Mouse (Mus musculus) adrenal gland, adult 2 months (tissue): Measurements from ENCODE around the gene Fbxo28. TPM values are rescaled to one million over a fixed set of nuclear protein-coding genes. Genes with fewer than 3 reads are reported as not detected.
"Not testable (repeated sequence)": the region's sequence is repeated elsewhere in the genome, so short reads cannot be mapped to it uniquely, and the experiment has no call there.

Source experiments
- DNase-seq: peaks from one replicate; pipeline ENCODE4 v3.0.0; 2021
- polyA plus RNA-seq: library from polyadenylated mRNA; depleted of rRNA; stranded (reverse); fragments of >200 nt; gene quantifications from 2 replicates; pipeline ENCODE4 v1.2.3, GENCODE M21; 2012
- total RNA-seq, 2 experiments: library from RNA; stranded (reverse); gene quantifications; 2 replicates each; pipeline ENCODE4 v1.2.3; 2021

The Fbxo28 gene
- total and polyA plus RNA-seq, 3 experiments: 5.4 to 51.9 (median 32.3) TPM

GRCm38 (mm10) chr1:182341993-182342392, 564 bp upstream of the Fbxo28 start:
- DNase-seq: no peak

- DNase-seq: no peak
Measured at GRCm38 (mm10) chr1:182340281-182340680, 1.1 kb downstream of the Fbxo28 start.

- DNase-seq: no peak
Measured at GRCm38 (mm10) chr1:182338961-182339565, 2.4 kb downstream of the Fbxo28 start.

GRCm38 (mm10) chr1:182333766-182334437, 7.5 kb downstream of the Fbxo28 start:
- peak; percentile 31 for DNase-seq

- DNase-seq: no peak
Measured at GRCm38 (mm10) chr1:182332090-182333034, 9.1 kb downstream of the Fbxo28 start.

- no peak for DNase-seq
Measured at GRCm38 (mm10) chr1:182325919-182326318, 15.5 kb downstream of the Fbxo28 start.

GRCm38 (mm10) chr1:182324552-182324951, 16.9 kb downstream of the Fbxo28 start:
- DNase-seq: no peak

GRCm38 (mm10) chr1:182323139-182323538, 18.3 kb downstream of the Fbxo28 start:
- DNase-seq: no peak

GRCm38 (mm10) chr1:182314201-182314600, 27.2 kb downstream of the Fbxo28 start:
- no peak for DNase-seq

GRCm38 (mm10) chr1:182313181-182313580, 28.2 kb downstream of the Fbxo28 start:
- DNase-seq: no peak

GRCm38 (mm10) chr1:182311376-182311775, 30.1 kb downstream of the Fbxo28 start:
- DNase-seq: no peak

GRCm38 (mm10) chr1:182310316-182310715, 31.1 kb downstream of the Fbxo28 start:
- no peak for DNase-seq

- DNase-seq: no peak
Measured at GRCm38 (mm10) chr1:182309403-182309802, 32.0 kb downstream of the Fbxo28 start.

- DNase-seq: no peak
Measured at GRCm38 (mm10) chr1:182302916-182303315, 38.5 kb downstream of the Fbxo28 start.

- no peak for DNase-seq
Measured at GRCm38 (mm10) chr1:182302176-182302870, 39.1 kb downstream of the Fbxo28 start.

GRCm38 (mm10) chr1:182297821-182298220, 43.6 kb downstream of the Fbxo28 start:
- no peak for DNase-seq

GRCm38 (mm10) chr1:182297246-182297645, 44.2 kb downstream of the Fbxo28 start:
- DNase-seq: no peak

GRCm38 (mm10) chr1:182296816-182297215, 44.6 kb downstream of the Fbxo28 start:
- no peak for DNase-seq

- DNase-seq: no peak
Measured at GRCm38 (mm10) chr1:182296141-182296540, 45.3 kb downstream of the Fbxo28 start.

GRCm38 (mm10) chr1:182292291-182292690, 49.1 kb downstream of the Fbxo28 start:
- DNase-seq: no peak

- not testable (repeated sequence) for DNase-seq
Measured at GRCm38 (mm10) chr1:182290741-182291140, 50.7 kb downstream of the Fbxo28 start.

GRCm38 (mm10) chr1:182289781-182290180, 51.6 kb downstream of the Fbxo28 start:
- no peak for DNase-seq
